Mouse (Mus musculus): ENCODE data around the gene L1td1. TPM values are rescaled to one million over a fixed set of nuclear protein-coding genes. Genes with fewer than 3 reads are reported as not detected.
"Not testable (repeated sequence)": the region's sequence is repeated elsewhere in the genome, so short reads cannot be mapped to it uniquely, and the experiment has no call there.

Gene L1td1
- total and polyA plus RNA-seq, 3 experiments: not detected

GRCm38 (mm10) chr4:98722454-98722853 lies 4.1 kb upstream of the L1td1 start:
- H3K4me1 ChIP-seq (ENCODE audit: control insufficient read depth in 1 of 2, insufficient read depth in 2 of 2): no peaks in the 10 kb centered on the region
- peaks cover 56% of the 10 kb centered on the region for H3K9me3 ChIP-seq (replicated peaks; ENCODE audit: low read length)
- H3K9ac ChIP-seq (ENCODE audit: insufficient read depth, low read depth): no peak overlapping the region
- dilution Hi-C loops (cut with MboI; ENCODE audit: extremely low pct_ligation_motif_present, extremely low pct_unique_long_range_greater_than_20kb, low sequenced_read_pairs) (no loop called here), in situ Hi-C loops (cut with MboI; ENCODE audit: low pct_ligation_motif_present, low pct_unique_long_range_greater_than_20kb, low sequenced_read_pairs) (no loop called here)
- no peak for DNase-seq (ENCODE audit: extremely low read depth)
- H3K4me3 ChIP-seq (replicated peaks in 1 of 3; ENCODE audit: low read depth in 2 of 3, low read length in 2 of 3, poor library complexity in 1 of 3): no peak overlapping the region
- no peaks in the 10 kb centered on the region for H3K36me3 ChIP-seq (replicated peaks in 1 of 2; ENCODE audit: control insufficient read depth in 1 of 2, insufficient read depth in 1 of 2, low read length in 1 of 2)
- no peak for TF ChIP-seq MAX (IDR thresholded peaks at IDR 0.05; ENCODE audit: low read length)
- TF ChIP-seq TBP (conservative IDR thresholded peaks at IDR 0.05; ENCODE audit: low read depth, low read length): no peak
- TF ChIP-seq ZMIZ1 (IDR thresholded peaks at IDR 0.05; ENCODE audit: low read depth, low read length): no peak
- TF ChIP-seq ZKSCAN1 (IDR thresholded peaks at IDR 0.05; ENCODE audit: borderline replicate concordance, low read depth, low read length): no peak
- no peak for TF ChIP-seq SMC3 (IDR thresholded peaks at IDR 0.05; ENCODE audit: low read depth, low read length)
- no peak for TF ChIP-seq JUN (IDR thresholded peaks at IDR 0.05; ENCODE audit: insufficient read depth, low read depth, low read length)
- TF ChIP-seq SIN3A (IDR thresholded peaks at IDR 0.05; ENCODE audit: low read length): no peak
- H3K4me2 ChIP-seq (ENCODE audit: insufficient read depth, low read depth, poor library complexity, severe bottlenecking): no peak overlapping the region
- H3K79me2 ChIP-seq (replicated peaks; ENCODE audit: control insufficient read depth, extremely low read depth, insufficient read depth, poor library complexity, severe bottlenecking): no peaks in the 10 kb centered on the region
- H3K27me3 ChIP-seq (replicated peaks): no peaks in the 10 kb centered on the region
- H3K27ac ChIP-seq (ENCODE audit: insufficient read depth, low read depth): no peak overlapping the region

DNA sequence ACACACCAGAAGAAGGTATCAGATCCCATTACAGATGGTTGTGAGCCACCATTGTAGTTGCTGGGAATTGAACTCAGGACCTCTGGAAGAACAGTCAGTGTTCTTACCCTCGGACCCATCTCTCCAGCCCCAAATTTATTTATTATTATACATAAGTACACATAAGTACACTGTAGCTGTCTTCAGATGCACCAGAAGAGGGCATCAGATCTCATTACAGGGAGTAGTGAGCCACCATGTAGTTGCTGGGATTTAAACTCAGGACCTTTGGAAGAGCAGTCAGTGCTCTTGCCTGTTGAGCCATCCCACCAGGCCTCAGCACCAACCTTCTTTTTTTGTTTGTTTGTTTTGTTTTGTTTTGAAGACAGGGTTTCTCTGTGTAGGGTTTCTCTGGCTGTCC lies 1.9 kb upstream of the L1td1 start:
- dilution Hi-C loops (cut with MboI; ENCODE audit: extremely low pct_ligation_motif_present, extremely low pct_unique_long_range_greater_than_20kb, low sequenced_read_pairs); H3K27ac ChIP-seq (ENCODE audit: insufficient read depth, low read depth); H3K9ac ChIP-seq (ENCODE audit: insufficient read depth, low read depth); H3K27me3 ChIP-seq (replicated peaks); H3K79me2 ChIP-seq (replicated peaks; ENCODE audit: control insufficient read depth, extremely low read depth, insufficient read depth, poor library complexity, severe bottlenecking); H3K4me1 ChIP-seq (ENCODE audit: control insufficient read depth in 1 of 2, insufficient read depth in 2 of 2); H3K4me3 ChIP-seq (replicated peaks in 1 of 3; ENCODE audit: low read depth in 2 of 3, low read length in 2 of 3, poor library complexity in 1 of 3); in situ Hi-C loops (cut with MboI; ENCODE audit: low pct_ligation_motif_present, low pct_unique_long_range_greater_than_20kb, low sequenced_read_pairs); H3K4me2 ChIP-seq (ENCODE audit: insufficient read depth, low read depth, poor library complexity, severe bottlenecking); DNase-seq (ENCODE audit: extremely low read depth); H3K36me3 ChIP-seq (replicated peaks in 1 of 2; ENCODE audit: control insufficient read depth in 1 of 2, insufficient read depth in 1 of 2, low read length in 1 of 2): not testable (repeated sequence)
- H3K9me3 ChIP-seq (replicated peaks; ENCODE audit: low read length): peaks cover 52% of the 10 kb centered on the region

- Histone ChIP-seq H3K36me3 (replicated peaks in 1 of 2; ENCODE audit: control insufficient read depth in 1 of 2, insufficient read depth in 1 of 2, low read length in 1 of 2) (no peaks in the 10 kb centered on the region), H3K79me2 (replicated peaks; ENCODE audit: control insufficient read depth, extremely low read depth, insufficient read depth, poor library complexity, severe bottlenecking) (no peaks in the 10 kb centered on the region), H3K27me3 (replicated peaks) (no peaks in the 10 kb centered on the region), H3K9me3 (replicated peaks; ENCODE audit: low read length) (peaks cover 54% of the 10 kb centered on the region), H3K4me1 (ENCODE audit: control insufficient read depth in 1 of 2, insufficient read depth in 2 of 2) (no peaks in the 10 kb centered on the region), H3K4me2 (ENCODE audit: insufficient read depth, low read depth, poor library complexity, severe bottlenecking) (no peak overlapping the region), H3K4me3 (replicated peaks in 1 of 3; ENCODE audit: low read depth in 2 of 3, low read length in 2 of 3, poor library complexity in 1 of 3) (no peak overlapping the region), H3K27ac (ENCODE audit: insufficient read depth, low read depth) (no peak overlapping the region), H3K9ac (ENCODE audit: insufficient read depth, low read depth) (no peak overlapping the region)
- no peak for TF ChIP-seq MEF2A (IDR thresholded peaks at IDR 0.05; ENCODE audit: borderline replicate concordance, low read depth, low read length)
- dilution Hi-C loops (cut with MboI; ENCODE audit: extremely low pct_ligation_motif_present, extremely low pct_unique_long_range_greater_than_20kb, low sequenced_read_pairs) (no loop called here), in situ Hi-C loops (cut with MboI; ENCODE audit: low pct_ligation_motif_present, low pct_unique_long_range_greater_than_20kb, low sequenced_read_pairs) (no loop called here)
- DNase-seq (ENCODE audit: extremely low read depth): no peak
Measured at GRCm38 (mm10) chr4:98725439-98725838, 1.1 kb upstream of the L1td1 start.
